Comparison of ENCODE assay signal across 13 mouse cellular contexts in the genomic region with DNA sequence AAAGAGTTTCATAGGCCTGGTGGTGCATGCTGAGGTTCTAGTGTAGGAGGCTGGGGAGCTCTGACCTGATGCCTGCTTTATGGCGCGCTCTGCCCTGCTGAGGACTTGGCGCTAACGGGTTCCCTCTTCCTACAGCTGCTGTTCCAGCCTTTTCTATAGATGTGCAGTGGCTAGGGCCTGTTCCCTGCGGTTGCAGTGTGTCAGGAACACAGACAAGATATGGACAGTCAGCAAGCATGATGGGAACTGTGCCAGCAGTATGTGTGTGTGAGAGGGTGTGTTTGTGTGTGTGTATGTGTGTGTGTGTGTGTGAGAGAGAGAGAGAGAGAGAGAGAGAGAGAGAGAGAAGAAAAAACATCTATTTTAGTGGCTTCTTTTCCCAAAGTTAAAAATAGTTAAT. TPM values are rescaled to one million over a fixed set of nuclear protein-coding genes. Genes with fewer than 3 reads are reported as not detected.
DNase-seq lines count a peak whose midpoint lies in the region; ATAC-seq and TF ChIP-seq lines count a peak whose summit lies in the region.
"Had no signal": no experiment of that assay in that cellular context is flagged by ENCODE, and none has a peak within 500 bp of the region (broad histone marks: within the 10 kb centered on the region; RNA-seq: fewer than 3 reads in every experiment).

No protein-coding gene starts in this region.

- intact Hi-C loops in heart, adult 2 months (cut with DNase I), result no loop called here

- no peak for TF ChIP-seq CTCF in heart, adult 2 months (IDR thresholded peaks at IDR 0.05)

- H3K9me3 ChIP-seq in lung, embryonic 15.5 days, result no peaks in the 10 kb centered on the region
- no peaks in the 10 kb centered on the region for H3K9me3 ChIP-seq in embryonic facial prominence, embryonic 13.5 days
- H3K9me3 ChIP-seq in limb, embryonic 14.5 days (ENCODE audit: control insufficient read depth, low read length), result no peaks in the 10 kb centered on the region

- H3K79me2 ChIP-seq in heart, adult 2 months (replicated peaks; ENCODE audit: control insufficient read depth, insufficient read depth, low read length), result peaks cover 4% of the 10 kb centered on the region

- H3K27me3 ChIP-seq in heart, adult 2 months (ENCODE audit: control insufficient read depth, insufficient read depth, low read length), result no peaks in the 10 kb centered on the region
- no peaks in the 10 kb centered on the region for H3K27me3 ChIP-seq in lung, embryonic 15.5 days
- no peaks in the 10 kb centered on the region for H3K27me3 ChIP-seq in embryonic facial prominence, embryonic 13.5 days
- H3K27me3 ChIP-seq in limb, embryonic 14.5 days (ENCODE audit: control insufficient read depth, insufficient read depth, low read length), result no peaks in the 10 kb centered on the region

- TF ChIP-seq EP300 in heart, adult 2 months (IDR thresholded peaks at IDR 0.05; ENCODE audit: insufficient read depth, low read depth, low read length), result no peak

- no peaks in the 10 kb centered on the region; the same call in 1 of the 2 replicates for H3K36me3 ChIP-seq in heart, adult 2 months (ENCODE audit: control insufficient read depth, insufficient read depth, low read length)
- no peaks in the 10 kb centered on the region for H3K36me3 ChIP-seq in lung, embryonic 15.5 days
- no peaks in the 10 kb centered on the region for H3K36me3 ChIP-seq in embryonic facial prominence, embryonic 13.5 days
- H3K36me3 ChIP-seq in limb, embryonic 14.5 days (ENCODE audit: control insufficient read depth, insufficient read depth, low read length), result no peaks in the 10 kb centered on the region

- peak; percentile 58; the same call in 1 of the 2 replicates for ATAC-seq in lung, embryonic 15.5 days (ENCODE audit: borderline replicate concordance, extremely low read depth, low FRiP score, low TSS enrichment)
- no peak for ATAC-seq in embryonic facial prominence, embryonic 13.5 days (ENCODE audit: insufficient number of reproducible peaks, insufficient read depth, low FRiP score, low TSS enrichment, low read depth)
- ATAC-seq in limb, embryonic 14.5 days (ENCODE audit: low FRiP score, low read depth), result no peak
- ATAC-seq in erythroblast, adult 5-6 weeks (replicated peaks; ENCODE audit: low FRiP score, poor library complexity, severe bottlenecking), result no peak
- ATAC-seq: inflammation-experienced regulatory T-cells, adult 6 months had no signal

- no peak for TF ChIP-seq POLR2A in heart, adult 2 months (IDR thresholded peaks at IDR 0.05; ENCODE audit: insufficient read depth, low read depth, low read length)
- no peak for TF ChIP-seq POLR2A in limb, embryonic 14.5 days (IDR thresholded peaks at IDR 0.05; ENCODE audit: borderline replicate concordance, extremely low read depth, insufficient read depth, insufficient read length)

- peaks cover 35% of the 10 kb centered on the region for H3K4me1 ChIP-seq in heart, adult 2 months (ENCODE audit: control insufficient read depth, insufficient read depth, low read length)
- peaks cover 61% of the 10 kb centered on the region for H3K4me1 ChIP-seq in lung, embryonic 15.5 days
- H3K4me1 ChIP-seq in embryonic facial prominence, embryonic 13.5 days, result peaks cover 54% of the 10 kb centered on the region
- peaks cover 50% of the 10 kb centered on the region for H3K4me1 ChIP-seq in limb, embryonic 14.5 days (ENCODE audit: control insufficient read depth, insufficient read depth, low read length)

- no peak overlapping the region for H3K4me3 ChIP-seq in heart, adult 2 months
- H3K4me3 ChIP-seq in lung, embryonic 15.5 days, result no peak overlapping the region
- H3K4me3 ChIP-seq in embryonic facial prominence, embryonic 13.5 days, result no peak overlapping the region
- no peak overlapping the region for H3K4me3 ChIP-seq in limb, embryonic 14.5 days (replicated peaks; ENCODE audit: low read length)

- peak overlapping the region; percentile 32 for H3K27ac ChIP-seq in heart, adult 2 months
- H3K27ac ChIP-seq in lung, embryonic 15.5 days, result peak overlapping the region; percentile 86
- H3K27ac ChIP-seq in embryonic facial prominence, embryonic 13.5 days, result peak overlapping the region; percentile 55
- peak overlapping the region; percentile 46; the same call in 1 of the 2 replicates for H3K27ac ChIP-seq in limb, embryonic 14.5 days (replicated peaks; ENCODE audit: low read depth, low read length)

- 58% methylated on average over 5 of the region's 5 CpGs for WGBS in heart, adult 2 months
- 64% methylated on average over 5 of the region's 5 CpGs for WGBS in lung, embryonic 15.5 days
- WGBS in embryonic facial prominence, embryonic 13.5 days, result 95% methylated on average over 5 of the region's 5 CpGs
- 56% methylated on average over 5 of the region's 5 CpGs for WGBS in limb, embryonic 14.5 days

- peak overlapping the region; percentile 15 for H3K9ac ChIP-seq in heart, adult 2 months (ENCODE audit: low read depth, low read length)
- no peak overlapping the region for H3K9ac ChIP-seq in lung, embryonic 15.5 days
- H3K9ac ChIP-seq in embryonic facial prominence, embryonic 13.5 days, result 0 out of 2 replicates have a peak overlapping the region, but pooled peaks have one; percentile 11
- no peak overlapping the region for H3K9ac ChIP-seq in limb, embryonic 14.5 days (ENCODE audit: low read depth, low read length, severe bottlenecking)

- no peak overlapping the region for H3K4me2 ChIP-seq in lung, embryonic 15.5 days
- H3K4me2 ChIP-seq in embryonic facial prominence, embryonic 13.5 days, result no peak overlapping the region
- no peak overlapping the region for H3K4me2 ChIP-seq in limb, embryonic 14.5 days (replicated peaks; ENCODE audit: low read depth, low read length, severe bottlenecking)

- no peak for DNase-seq in heart, adult 2 months
- no peak for DNase-seq in heart, adult 8-10 months (ENCODE audit: low spot score)
- no peak for DNase-seq in lung, adult 18-20 months
- DNase-seq in limb, embryonic 14.5 days (ENCODE audit: low spot score), result no peak
- no peak for DNase-seq in retina, embryonic 14.5 days (ENCODE audit: low spot score)
- DNase-seq: adrenal gland, postnatal 25 days; cerebellum, adult 9-11 months; gastrocnemius, postnatal 25 days; right cerebral cortex, adult 18-20 months had no signal

RNA-seq across cellular contexts. Expression of a gene that starts 29.4 kb away (rescaled TPM):
- total RNA-seq in heart, adult 2 months (2021), result 10 to 100 TPM; 21.5 to 21.6 TPM
- polyA plus RNA-seq in heart, adult 2 months (2012; rRNA removed), result 12.5 and 13.2 TPM in 2 replicates
- 10 to 100 TPM; 22.9 to 24.7 (median 23.4) TPM for total RNA-seq in heart, adult 8-10 months (2022)
- polyA plus RNA-seq in lung, embryonic 15.5 days (2015; fragmentation: Nextera tagmentation; extraction: Ambion mirVana), result 68.6 and 73.5 TPM in 2 replicates
- polyA plus RNA-seq in embryonic facial prominence, embryonic 13.5 days (2015; fragmentation: Nextera tagmentation; extraction: Ambion mirVana), result 89.6 and 90.4 TPM in 2 replicates
- polyA plus RNA-seq in limb, embryonic 14.5 days (2012; rRNA removed), result 36.4 and 43.1 TPM in 2 replicates
- polyA plus RNA-seq in limb, embryonic 14.5 days (2014; fragmentation: Nextera tagmentation; extraction: Ambion mirVana), result 65.2 and 70.4 TPM in 2 replicates
- total RNA-seq in erythroblast, adult 5-6 weeks (2015; ENCODE audit: low replicate concordance), result 5.2 and 9.8 TPM in 2 replicates
- 5.4 and 8.5 TPM in 2 replicates for total RNA-seq in erythroblast, adult 5-6 weeks (2017; ENCODE audit: low replicate concordance)

RNA-seq across cellular contexts. Expression of a gene that starts 29.9 kb away (rescaled TPM):
- 10 to 100 TPM; 51.6 to 76.4 TPM for total RNA-seq in heart, adult 2 months (2021)
- polyA plus RNA-seq in heart, adult 2 months (2012; rRNA removed), result 64.4 and 90.1 TPM in 2 replicates
- total RNA-seq in heart, adult 8-10 months (2022), result 10 to 100 TPM; 52.9 to 62.0 (median 57.6) TPM
- polyA plus RNA-seq in lung, embryonic 15.5 days (2015; fragmentation: Nextera tagmentation; extraction: Ambion mirVana), result 17.1 and 19.3 TPM in 2 replicates
- polyA plus RNA-seq in embryonic facial prominence, embryonic 13.5 days (2015; fragmentation: Nextera tagmentation; extraction: Ambion mirVana), result 13.3 and 13.4 TPM in 2 replicates
- 40.6 and 54.4 TPM in 2 replicates for polyA plus RNA-seq in limb, embryonic 14.5 days (2012; rRNA removed)
- polyA plus RNA-seq in limb, embryonic 14.5 days (2014; fragmentation: Nextera tagmentation; extraction: Ambion mirVana), result 14.6 and 15.5 TPM in 2 replicates
- 6.1 and 6.7 TPM in 2 replicates for total RNA-seq in erythroblast, adult 5-6 weeks (2015; ENCODE audit: low replicate concordance)
- 6.1 and 8.5 TPM in 2 replicates for total RNA-seq in erythroblast, adult 5-6 weeks (2017; ENCODE audit: low replicate concordance)

Comparison
In these comparisons a context has a peak if more than half of its experiments do, and no peak if none do; other contexts are left out.
1. H3K27ac ChIP-seq: peak in every context shown above with its lines; median percentile 86 in lung, embryonic 15.5 days; 55 in embryonic facial prominence, embryonic 13.5 days; 46 in limb, embryonic 14.5 days; 32 in heart, adult 2 months.
2. H3K9ac ChIP-seq: peak in heart, adult 2 months (single experiment) and embryonic facial prominence, embryonic 13.5 days (single experiment); none in lung, embryonic 15.5 days (single experiment) and limb, embryonic 14.5 days (single experiment).